Mouse (Mus musculus): ENCODE results near the gene Prr12.

Gene Prr12

GRCm38 (mm10) chr7:45050945-45051600 lies 1.6 kb downstream of the Prr12 start:
- DNase-seq = peak; percentile 62 to 69

- DNase-seq = no peak
Measured at GRCm38 (mm10) chr7:45048923-45049657, 3.6 kb downstream of the Prr12 start.

GRCm38 (mm10) chr7:45048001-45048890 lies 4.4 kb downstream of the Prr12 start:
- DNase-seq = no peak

- no peak for DNase-seq
Measured at GRCm38 (mm10) chr7:45047491-45047890, 5.2 kb downstream of the Prr12 start.

- DNase-seq = no peak
Measured at GRCm38 (mm10) chr7:45046853-45047350, 5.8 kb downstream of the Prr12 start.

- no peak for DNase-seq
Measured at GRCm38 (mm10) chr7:45045741-45046140, 6.9 kb downstream of the Prr12 start.

GRCm38 (mm10) chr7:45043307-45043706 lies 9.4 kb downstream of the Prr12 start:
- DNase-seq = no peak

- no peak for DNase-seq
Measured at GRCm38 (mm10) chr7:45040851-45041250, 11.8 kb downstream of the Prr12 start.

GRCm38 (mm10) chr7:45038411-45038810 lies 14.3 kb downstream of the Prr12 start:
- no peak for DNase-seq

GRCm38 (mm10) chr7:45037720-45038361 lies 14.8 kb downstream of the Prr12 start:
- peak in 1 of 2 experiments; percentile 69 for DNase-seq

- no peak for DNase-seq
Measured at GRCm38 (mm10) chr7:45036702-45037101, 16.0 kb downstream of the Prr12 start.

- DNase-seq = no peak
Measured at GRCm38 (mm10) chr7:45035631-45036030, 17.1 kb downstream of the Prr12 start.

GRCm38 (mm10) chr7:45033722-45034359 lies 18.8 kb downstream of the Prr12 start:
- DNase-seq = no peak

GRCm38 (mm10) chr7:45030857-45031256 lies 21.8 kb downstream of the Prr12 start:
- DNase-seq = no peak

GRCm38 (mm10) chr7:45029995-45030394 lies 22.7 kb downstream of the Prr12 start:
- no peak for DNase-seq

GRCm38 (mm10) chr7:45028351-45028750 lies 24.3 kb downstream of the Prr12 start:
- no peak for DNase-seq

GRCm38 (mm10) chr7:45027761-45028160 lies 24.9 kb downstream of the Prr12 start:
- DNase-seq = no peak

- no peak for DNase-seq
Measured at GRCm38 (mm10) chr7:45026256-45026655, 26.4 kb downstream of the Prr12 start.

GRCm38 (mm10) chr7:45025601-45026220 lies 27.0 kb downstream of the Prr12 start:
- DNase-seq = no peak

- no peak for DNase-seq
Measured at GRCm38 (mm10) chr7:45024281-45025248, 28.1 kb downstream of the Prr12 start.

Data from kidney, adult 8-10 months (tissue).